Mouse (Mus musculus) c-Kit-positive CD71-positive TER-119-negative erythroid progenitor cells, embryonic 14.5 days (primary cell): ENCODE measurements at regions not wholly inside any gene's neighbourhood (a gene's known extent, or its start where the extent isn't known, plus 50 kb on each side); places are given as distances from the start of the nearest gene placed in this dataset.

Experiments used
- DNase-seq: peaks from one replicate; pipeline ENCODE4 v3.0.0-alpha.2; 2013; ENCODE audit warnings: low read depth

DNA sequence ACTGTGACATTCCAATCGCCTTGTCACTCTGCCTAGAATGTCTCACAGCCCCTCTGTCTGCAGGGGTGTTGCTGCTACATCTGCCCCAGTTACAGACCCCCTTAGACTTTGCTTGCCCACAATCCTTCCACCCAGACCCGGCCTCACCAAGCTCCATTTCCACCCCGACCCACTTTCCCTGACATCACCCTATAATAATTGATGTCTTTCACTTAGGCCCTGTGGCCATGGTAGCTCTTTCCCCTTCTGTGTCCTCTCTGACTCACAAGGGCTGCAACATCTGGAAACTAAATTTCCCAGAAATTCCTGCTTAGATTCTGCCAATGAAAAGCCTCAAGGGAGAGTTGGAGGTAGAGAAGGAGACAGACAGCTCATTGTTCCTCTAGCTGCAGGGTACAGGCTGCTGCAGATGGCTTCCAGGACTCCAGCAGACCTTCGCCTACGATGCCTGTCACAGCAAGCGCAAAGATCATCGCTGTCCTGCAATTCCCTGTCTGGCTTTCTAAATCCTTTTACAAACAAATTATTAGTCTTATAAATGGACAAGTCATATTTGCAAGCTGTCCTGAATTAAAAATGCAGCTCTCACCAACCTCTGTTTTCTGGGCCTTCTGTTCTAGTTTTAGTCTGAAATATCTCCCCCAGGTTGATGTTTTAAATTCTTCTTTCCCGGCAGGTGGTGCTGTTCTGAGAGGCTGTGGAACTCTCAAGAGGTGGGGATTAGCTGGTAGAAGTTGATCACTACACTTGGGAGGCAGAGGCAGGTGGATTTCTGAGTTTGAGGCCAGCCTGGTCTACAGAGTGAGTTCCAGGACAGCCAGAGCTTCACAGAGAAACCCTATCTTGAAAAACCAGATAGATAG is 104.9 kb upstream of the Oxgr1 start:
- no peak for DNase-seq

GRCm38 (mm10) chr14:120148803-120149202 is 106.6 kb upstream of the Oxgr1 start:
- DNase-seq = no peak

DNA sequence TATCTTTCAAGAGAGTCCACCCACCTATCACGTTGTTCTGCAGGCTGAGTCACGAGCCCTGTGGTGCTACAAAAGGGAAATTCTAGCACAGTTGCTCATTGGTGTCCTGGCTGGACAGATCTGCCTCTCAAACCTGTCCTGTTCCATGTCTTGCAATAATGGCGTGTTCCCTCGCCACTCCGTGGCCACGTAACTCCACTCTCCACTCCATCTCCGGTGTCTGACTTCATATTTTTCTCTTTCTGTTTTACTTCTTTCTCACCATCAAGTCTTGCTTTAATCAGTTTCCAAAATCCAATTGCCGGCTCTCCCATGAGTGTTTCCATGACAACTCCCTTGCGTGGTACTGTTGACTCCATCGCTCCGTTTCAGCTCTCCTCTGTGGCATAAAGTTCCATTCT is 107.1 kb upstream of the Oxgr1 start:
- no peak for DNase-seq

GRCm38 (mm10) chr14:120150589-120150988 is 108.4 kb upstream of the Oxgr1 start:
- DNase-seq = no peak

- DNase-seq = no peak
Observed at GRCm38 (mm10) chr14:120154413-120154812, 112.2 kb upstream of the Oxgr1 start.

DNA sequence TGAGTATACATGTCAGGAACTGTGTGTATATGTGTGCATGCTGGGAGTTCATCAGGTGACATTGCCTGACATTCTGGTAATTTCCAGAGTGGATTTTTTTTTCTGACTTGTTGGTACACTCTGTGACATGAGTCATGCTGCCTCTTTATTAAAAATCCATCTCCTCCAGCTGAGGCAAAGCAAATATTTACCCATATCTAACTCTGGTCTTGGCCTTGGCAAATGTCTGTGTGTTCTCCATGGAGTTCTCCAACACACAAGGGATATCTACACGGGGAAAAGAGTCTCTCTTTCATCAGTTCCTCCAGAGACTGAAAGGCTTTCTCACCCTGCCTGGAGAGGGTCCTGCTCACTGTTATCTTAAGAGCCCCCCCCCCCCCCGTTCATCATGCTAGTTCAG is 111.3 kb upstream of the Mbnl2 start:
- DNase-seq = no peak

GRCm38 (mm10) chr14:120165496-120166045 is 109.9 kb upstream of the Mbnl2 start:
- no peak for DNase-seq

GRCm38 (mm10) chr14:120170733-120171132 is 104.7 kb upstream of the Mbnl2 start:
- DNase-seq = no peak

DNA sequence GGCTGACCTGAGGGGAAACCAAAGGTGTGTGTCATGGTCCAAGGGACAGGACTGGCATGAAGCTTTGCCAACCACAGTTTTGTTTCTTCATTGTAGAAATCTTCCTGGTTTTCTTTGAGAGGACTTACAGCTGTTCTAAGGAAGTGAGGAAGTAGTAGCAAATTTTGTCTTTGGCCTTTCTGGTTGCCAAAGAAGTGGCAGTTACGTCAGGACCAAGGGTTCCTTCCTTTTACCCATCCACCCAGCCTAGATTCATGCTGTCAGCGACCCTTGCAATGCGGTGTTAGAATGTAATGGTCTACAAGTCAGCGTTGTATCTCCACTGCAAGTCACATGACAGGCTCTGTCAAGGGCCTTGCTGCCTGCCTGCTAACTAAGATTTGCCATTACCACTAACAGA is 103.4 kb upstream of the Mbnl2 start:
- no peak for DNase-seq

DNA sequence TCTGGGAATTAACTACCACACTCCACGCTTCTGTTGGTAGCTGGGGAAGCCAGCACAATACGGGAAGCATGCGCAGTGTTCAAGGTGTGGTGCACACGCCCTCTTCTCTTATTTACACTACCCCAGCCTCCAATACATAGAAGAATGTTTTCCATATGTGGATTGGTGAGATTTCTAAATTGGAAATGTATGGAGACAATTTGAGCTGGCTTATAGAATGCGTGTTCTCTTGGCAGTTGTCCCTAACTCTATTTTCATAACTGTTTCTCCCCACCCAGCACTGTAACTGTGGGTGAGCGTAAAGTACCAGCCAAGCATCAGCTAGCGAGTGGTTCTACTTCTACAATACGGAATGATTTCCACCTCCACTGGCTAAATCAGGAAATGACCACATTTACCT is 102.6 kb upstream of the Mbnl2 start:
- DNase-seq = no peak

GRCm38 (mm10) chr14:120174615-120175014 is 100.9 kb upstream of the Mbnl2 start:
- DNase-seq = no peak

DNA sequence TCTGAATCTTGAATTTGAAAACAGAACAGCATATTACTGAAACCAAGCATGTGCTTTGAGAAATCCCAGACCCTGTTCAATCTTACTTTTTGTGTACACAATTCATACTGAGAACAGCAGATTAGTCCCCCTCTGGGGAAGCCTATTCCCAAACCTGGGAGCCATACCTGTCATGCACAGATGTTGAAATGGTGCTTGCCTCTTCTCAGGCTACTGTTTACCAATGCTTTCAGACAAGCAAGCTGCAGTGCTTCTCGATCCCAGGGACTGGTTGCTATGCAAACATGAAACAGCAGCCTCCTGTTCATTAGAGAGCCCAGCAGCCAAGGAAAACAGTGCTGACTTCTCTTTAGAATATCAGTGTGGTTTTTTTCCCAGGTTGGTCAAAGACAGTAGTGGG is 80.3 kb upstream of the Mbnl2 start:
- no peak for DNase-seq

DNA sequence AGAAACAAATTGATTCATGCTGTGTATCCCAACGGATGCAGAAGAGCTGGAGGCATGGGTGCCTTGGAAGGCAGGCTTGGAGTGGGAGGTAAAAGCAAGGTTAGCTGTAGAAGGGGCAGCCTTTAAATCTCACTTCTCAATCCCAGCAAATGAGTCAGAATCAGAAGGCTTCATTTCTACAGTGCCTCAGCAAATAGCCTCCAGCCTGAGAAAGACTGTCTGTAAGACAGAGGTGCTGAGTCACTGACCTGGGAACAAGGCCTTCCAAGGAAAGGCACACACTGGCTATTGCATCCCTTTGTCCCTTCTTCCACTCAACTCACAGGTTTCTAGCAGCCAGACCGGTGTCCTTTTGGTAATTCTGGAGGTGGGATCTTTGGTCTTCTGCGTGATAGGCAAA is 63.7 kb upstream of the Mbnl2 start:
- DNase-seq = no peak

DNA sequence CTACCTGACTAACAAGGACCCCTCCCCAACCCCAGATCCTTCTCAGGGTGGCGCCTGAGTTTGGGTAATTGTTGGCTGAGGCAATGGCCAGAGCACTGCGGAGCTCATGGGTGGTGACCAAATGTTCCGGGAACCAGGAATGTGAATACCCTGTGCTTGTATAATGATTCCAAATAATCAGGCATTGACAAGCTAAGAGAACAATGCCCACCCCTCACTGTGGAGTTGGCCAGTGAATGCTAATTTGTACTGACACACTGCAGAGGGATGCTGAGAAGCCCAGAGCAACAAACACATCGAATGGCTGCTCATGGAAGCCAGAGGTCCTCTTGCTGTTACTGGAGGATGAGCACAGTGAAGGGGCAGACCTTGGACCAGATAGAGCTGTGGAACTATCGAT is 62.8 kb upstream of the Mbnl2 start:
- no peak for DNase-seq

- no peak for DNase-seq
Observed at GRCm38 (mm10) chr14:120219224-120219623, 56.2 kb upstream of the Mbnl2 start.

DNA sequence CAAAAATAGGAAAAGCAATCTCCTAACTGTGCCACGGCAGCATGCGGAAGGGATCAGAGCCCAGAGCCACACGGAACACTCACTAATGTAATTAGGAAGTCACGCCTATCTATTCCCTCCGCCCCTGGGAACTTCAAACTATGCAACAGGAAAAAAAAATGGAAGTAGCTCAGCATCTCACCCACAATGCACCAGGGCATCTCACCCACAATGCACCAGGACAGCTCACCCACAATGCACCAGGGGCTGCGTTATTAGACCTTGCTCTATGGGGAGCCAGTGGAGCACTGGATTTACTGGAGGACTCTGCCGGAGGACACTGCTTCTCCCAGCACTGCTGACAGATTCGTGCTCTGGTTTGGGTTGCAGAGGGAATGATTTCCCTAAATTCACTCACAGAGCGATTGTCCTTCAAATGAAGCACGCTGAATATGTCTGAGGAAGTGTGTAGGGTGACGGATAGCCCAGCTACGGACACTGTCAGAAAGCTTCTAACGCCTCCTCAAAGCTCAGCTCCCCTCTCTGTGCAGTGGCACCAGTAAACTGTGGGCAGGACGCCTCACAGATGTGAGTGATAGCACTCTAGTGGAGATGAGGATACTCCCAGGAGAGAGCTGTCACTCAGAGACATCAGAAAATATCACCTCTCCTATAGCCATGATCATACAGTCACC is 51.8 kb upstream of the Mbnl2 start:
- no peak for DNase-seq

DNA sequence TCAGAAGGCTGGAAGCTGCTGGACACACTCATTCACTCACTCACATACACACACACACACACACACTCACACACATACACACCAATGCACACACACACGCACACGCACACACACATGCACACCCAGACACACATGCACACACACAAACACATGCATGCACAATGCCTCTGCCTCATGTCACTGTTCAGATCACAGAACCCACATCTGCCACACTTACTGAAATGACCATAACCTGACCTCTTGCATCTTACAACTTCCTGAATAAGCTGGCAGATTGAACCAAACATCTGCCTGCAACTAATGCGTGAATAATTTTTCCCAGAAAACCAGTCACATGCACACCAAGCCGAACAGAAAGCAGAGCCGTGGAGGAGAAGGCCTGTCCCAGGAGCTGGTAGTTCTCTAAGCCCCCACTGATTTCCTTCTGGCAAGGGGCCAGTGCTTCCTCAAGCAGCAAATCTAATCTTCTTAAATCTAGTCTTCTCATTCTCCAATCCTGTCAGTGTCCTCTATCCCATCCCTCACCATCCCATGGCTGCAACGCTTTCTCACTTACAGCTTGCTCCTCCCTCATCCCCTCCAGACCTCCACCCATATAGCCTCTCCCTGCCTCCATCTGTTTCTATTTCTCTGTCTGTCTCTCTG is 51.1 kb upstream of the Mbnl2 start:
- DNase-seq = no peak

DNA sequence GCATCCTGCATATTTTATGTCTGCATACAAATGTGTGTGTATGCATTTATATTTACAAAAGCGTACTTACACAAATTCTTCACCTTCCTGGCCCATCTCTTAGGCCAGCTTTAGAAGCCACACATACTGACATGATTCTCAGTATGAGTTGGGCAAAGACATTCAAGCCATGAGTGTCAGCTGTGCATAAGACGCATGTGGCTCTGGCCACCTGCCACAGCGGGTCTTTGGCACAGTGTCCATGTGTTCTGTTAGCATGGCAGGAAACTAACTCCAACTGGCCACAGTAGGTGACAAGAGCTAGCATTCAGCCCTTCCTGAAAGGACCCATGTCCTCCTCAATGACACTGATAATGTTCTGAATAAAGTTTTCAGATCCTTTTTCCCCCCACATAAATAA is 49.8 kb upstream of the Mbnl2 start:
- no peak for DNase-seq
